Mouse (Mus musculus) yolk sac, embryonic 10.5 days (tissue): ENCODE results near the gene Tomm34.

ENCODE experiments used
- DNase-seq: peaks from one replicate; pipeline ENCODE4 v3.0.0-alpha.2; 2017; ENCODE audit warnings: low spot score

The Tomm34 gene

DNA sequence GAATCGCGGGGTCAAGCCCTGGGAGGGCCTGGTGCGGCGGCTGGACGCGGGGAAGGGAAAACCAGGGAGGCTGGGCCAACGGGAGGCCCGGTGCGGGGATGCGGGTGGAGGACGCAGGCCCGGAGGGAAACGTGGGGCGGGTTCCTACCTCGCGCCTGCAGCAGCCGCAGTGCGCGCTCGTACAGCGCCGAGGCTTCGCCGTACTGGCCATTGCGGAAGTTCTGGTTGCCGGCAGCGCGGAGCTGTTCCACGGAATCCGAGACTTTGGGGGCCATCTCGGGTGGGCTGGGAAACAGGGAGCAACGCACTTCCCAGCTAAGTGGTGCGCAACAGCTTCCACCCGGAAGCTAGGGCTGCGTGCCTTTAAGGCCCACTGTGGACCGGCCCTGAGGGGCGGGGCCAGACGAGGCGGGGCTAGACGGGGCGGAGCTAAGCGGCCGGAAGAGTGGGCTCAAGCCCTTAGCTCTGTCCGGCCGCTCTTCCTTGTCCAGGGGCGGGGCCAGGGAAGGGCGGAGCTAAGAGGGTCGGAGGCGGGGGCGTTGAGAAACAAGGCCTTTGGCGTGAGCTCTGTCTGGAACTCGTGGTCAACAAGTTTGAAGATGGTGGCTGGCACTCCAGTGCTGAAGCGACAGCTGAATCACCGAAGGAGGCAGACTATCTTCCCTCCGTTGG, at the start of gene Tomm34:
TSS of gene Tomm34 (minus strand) at position 405 of the 672 bp plus-strand sequence.
- peak; percentile 98 for DNase-seq

DNA sequence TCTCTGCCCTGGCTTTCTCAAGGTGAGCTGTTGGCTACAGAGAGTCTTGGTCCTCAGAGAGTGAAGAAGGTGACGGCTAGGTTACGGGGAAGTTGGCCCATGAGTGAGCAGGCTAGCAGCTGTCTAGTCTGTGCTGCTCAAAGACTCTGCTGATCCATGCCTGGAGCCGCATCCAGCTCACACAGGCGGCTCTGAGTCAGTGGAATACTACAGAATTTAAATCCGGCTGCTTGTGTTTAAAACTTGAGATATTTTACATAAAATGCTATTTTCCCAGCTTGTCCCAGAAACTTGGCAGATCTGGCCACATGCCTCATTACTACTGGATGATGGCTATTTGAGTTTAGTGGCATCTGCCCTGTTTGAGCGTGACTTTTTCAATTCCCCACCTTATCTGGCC, 48.5 kb upstream of the Tomm34 start:
- no peak for DNase-seq

- no peak for DNase-seq
Measured at GRCm38 (mm10) chr2:164115531-164115930, 44.6 kb upstream of the Tomm34 start.

DNA sequence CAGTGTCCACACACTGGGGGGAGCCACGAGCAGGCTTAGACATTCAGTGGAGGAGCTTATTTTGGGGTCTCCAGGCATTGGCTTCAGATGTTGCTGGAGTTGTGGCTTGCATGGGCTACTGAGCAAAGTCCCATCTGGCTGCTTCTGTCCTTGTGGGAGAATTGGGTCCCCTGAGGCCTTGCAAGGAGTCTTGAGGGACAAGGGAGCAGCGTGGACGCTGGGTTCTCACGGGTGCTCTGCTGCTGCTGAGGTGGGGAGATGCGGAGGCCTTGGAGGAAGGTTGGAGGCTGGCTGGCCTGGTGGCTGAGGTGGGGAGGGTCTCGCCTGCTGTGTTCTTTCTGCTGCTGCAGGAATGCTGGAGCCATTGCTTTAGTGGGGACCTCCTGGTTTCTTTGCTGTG, 43.1 kb upstream of the Tomm34 start:
- DNase-seq = no peak

DNA sequence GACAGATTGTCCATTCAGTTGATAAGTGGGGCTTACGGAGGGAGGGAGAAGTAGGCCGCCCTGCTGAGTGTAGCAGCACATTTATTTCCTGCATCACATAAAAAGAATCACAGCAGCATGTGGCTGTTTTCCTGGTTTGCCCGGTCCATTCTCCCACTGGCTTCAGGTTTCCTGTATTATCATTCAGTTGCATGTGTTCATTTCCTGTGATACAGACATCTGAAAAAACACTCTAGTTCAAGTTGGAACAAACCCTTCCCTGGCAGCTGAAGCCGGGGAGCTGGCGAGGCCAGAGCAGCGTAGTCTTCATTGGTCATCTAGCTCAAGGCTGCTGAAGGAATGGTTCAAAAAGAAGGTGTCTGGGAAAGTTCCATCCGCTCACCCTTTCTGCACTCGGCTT, 40.6 kb upstream of the Tomm34 start:
- no peak for DNase-seq

- no peak for DNase-seq
Measured at GRCm38 (mm10) chr2:164108501-164108900, 37.5 kb upstream of the Tomm34 start.

GRCm38 (mm10) chr2:164107125-164107874, 36.3 kb upstream of the Tomm34 start:
- no peak for DNase-seq

GRCm38 (mm10) chr2:164106287-164107035, 35.5 kb upstream of the Tomm34 start:
- DNase-seq = no peak

DNA sequence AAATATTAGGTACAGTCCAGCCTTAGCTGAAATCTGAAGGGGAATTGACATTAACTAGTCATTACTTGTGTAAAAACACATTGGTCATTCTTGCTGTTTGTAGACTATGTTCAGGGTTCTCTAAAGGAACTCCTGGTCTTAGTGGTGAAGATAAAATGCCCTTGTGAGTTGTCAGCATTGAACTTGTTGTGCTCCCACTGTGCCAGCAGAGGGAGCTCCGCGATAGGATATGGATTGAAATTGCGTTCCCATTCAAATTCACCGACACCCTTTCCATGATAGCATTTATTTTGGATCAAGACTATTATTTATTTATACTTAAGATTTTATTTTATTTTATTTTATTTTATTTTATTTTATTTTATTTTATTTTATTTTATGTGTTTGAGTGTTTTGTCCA, 32.5 kb upstream of the Tomm34 start:
- DNase-seq = no peak

GRCm38 (mm10) chr2:164102366-164102765, 31.4 kb upstream of the Tomm34 start:
- DNase-seq = no peak

- no peak for DNase-seq
Measured at GRCm38 (mm10) chr2:164101936-164102335, 31.0 kb upstream of the Tomm34 start.

GRCm38 (mm10) chr2:164098603-164099250, 27.8 kb upstream of the Tomm34 start:
- no peak for DNase-seq

DNA sequence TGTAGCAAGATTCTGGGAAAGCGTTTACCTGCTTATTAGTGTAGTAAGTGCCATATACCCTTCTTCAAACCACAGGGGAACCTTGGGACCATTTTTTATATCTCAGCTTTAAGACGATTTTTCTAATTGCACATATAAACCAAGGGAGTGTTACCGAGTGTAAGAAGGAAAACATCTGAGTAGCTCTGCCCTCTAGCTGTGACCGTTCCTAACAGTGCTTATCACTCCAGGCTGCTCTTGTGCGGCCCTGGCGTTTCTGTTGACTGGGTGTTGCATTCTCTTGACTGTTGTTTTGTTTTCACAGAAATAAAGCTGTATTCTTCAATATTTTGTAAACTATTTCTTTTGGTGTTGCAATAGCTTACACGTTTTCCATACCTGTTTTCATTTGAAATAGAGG, 23.2 kb upstream of the Tomm34 start:
- DNase-seq = no peak

DNA sequence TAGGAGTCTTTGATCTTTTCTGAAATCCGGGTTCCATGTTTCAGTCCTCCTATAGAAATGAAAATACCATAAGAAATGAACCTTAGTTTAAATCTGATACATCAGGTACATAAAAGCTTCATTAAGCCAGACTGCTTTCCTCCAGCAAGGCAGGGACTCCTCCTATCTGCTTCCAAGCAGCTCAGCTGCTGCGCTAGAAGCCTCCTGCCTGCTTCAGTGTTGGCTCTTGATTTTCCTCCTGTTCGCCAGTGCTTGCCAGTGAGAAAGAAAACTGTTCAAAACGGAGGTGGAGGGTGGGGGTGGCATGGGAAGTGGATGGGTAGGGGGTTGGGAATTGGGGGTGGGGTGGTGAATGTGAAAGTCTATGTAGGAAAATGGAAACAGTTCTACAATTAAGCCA, 18.5 kb upstream of the Tomm34 start:
- no peak for DNase-seq

- no peak for DNase-seq
Measured at GRCm38 (mm10) chr2:164087416-164088017, 16.5 kb upstream of the Tomm34 start.

DNA sequence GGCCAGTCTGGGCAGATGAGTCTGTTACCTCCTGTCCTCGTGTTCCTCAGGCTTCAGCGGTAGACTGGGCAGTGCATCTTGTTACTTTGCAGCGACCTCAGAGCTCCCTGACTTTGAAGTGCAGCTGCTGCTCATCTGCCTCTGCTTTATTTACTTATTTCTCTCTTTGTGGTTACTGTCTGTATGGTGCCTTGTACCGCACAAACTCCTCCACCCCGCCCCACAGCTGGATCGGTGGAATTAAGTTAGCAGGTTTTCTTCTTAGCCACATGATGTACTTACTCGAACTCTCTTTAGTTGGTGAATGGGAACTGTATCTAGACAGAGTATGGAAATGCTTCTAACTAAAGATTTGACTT, 13.4 kb upstream of the Tomm34 start:
- no peak for DNase-seq

GRCm38 (mm10) chr2:164083609-164084341, 12.8 kb upstream of the Tomm34 start:
- DNase-seq = no peak

DNA sequence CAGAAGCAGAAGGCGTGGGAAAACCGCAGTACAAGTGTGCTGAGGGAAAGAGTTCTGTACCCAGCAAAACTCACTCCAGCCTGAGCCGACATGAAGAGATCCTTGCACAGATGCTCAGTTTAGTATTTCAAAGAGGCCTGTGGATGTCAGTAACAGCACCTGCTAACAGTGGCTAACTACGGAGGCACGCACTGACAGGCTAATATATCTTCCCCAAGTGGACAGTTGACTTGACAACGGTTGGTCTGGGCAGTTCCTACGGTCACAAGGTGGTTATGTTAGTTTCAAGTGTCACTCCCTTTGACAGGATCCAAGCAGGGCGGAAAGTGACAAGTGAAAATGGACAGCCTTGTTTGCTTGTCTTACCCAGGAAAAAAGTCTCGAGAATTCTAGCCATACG, 11.2 kb upstream of the Tomm34 start:
- no peak for DNase-seq

DNA sequence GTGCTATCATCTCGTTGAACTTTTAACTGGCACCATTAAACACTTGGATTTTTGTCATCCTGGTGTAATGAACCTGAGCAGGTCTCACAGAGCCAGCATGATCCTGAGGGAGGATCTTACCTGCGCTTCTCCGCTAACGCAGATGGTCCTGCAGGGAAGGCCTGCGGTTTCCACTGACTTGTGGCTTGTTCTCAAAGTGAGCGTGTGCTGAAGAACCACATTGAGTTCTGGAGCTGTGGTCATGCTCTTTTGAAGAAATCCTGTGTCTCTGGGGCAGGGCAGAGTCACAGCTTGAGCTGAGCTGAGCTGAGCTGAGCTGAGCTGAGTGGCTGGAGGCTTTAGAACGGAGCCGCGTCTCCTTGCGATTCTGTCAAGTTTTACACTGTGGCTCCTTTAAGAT, 10.6 kb upstream of the Tomm34 start:
- DNase-seq = no peak

- no peak for DNase-seq
Measured at GRCm38 (mm10) chr2:164079488-164079887, 8.5 kb upstream of the Tomm34 start.

DNA sequence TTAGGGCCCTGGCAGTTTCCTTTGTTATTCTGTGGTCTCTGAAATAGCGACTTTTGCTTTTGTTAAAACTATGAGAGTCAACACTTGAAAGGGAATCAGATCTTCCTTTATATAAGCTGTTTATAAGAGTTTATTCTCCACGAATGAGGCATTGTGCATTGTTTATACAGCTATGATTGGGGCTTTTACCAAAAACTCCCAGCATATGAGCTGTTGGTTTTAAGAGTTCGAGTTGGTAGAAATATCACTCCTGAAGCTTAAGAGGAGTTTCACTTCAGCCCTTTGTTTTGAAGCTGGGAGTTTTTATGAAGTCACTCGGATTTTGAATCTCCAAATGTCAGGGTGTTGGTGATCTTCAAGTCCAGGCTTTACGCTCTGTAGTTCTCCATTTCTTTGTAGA, 6.9 kb upstream of the Tomm34 start:
- DNase-seq = no peak
